Mouse (Mus musculus) lung, adult 2 months (tissue): ENCODE measurements around the gene Tpra1.

Experiments
- CTCF ChIP-seq: fragments of 200-500 bp; IDR thresholded peaks from 2 replicates; pipeline ENCODE4 v1.5.1; 2011; ENCODE audit warnings: mild to moderate bottlenecking, low read length, control low read depth; ENCODE audit not compliant: insufficient read depth
- POLR2A ChIP-seq: fragments of 200-500 bp; IDR thresholded peaks from 2 replicates; pipeline ENCODE4 v1.6.1; 2011; ENCODE audit warnings: low read depth, mild to moderate bottlenecking, control low read depth, low read length, borderline replicate concordance; ENCODE audit errors: extremely low read depth

DNA sequence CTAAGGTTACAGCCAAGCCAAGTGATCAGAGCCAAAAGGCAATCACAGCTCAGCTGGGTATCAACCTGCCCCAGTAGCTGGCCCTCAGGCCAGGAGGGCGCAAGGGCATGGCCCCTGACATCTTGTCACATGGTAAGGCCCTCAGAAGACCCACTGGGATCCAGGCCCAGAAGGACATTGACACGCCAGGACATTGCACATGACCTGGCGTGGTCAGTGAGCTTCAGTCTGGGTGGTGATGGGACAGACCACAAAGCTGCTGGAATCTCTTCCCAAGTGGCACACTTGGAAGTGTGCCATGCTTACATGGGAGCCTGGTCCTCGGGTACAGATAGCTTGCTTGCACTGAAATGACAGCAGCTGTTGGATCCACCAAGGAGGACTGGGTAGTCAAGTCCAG, 11.0 kb downstream of the Tpra1 start:
- no peak for TF ChIP-seq CTCF
- TF ChIP-seq POLR2A, result no peak
